Mouse (Mus musculus): ENCODE data around the gene Camta1. TPM values are rescaled to one million over a fixed set of nuclear protein-coding genes. Genes with fewer than 3 reads are reported as not detected.

Gene Camta1
- polyA plus RNA-seq, 1 experiment from 2014 or later = 206 TPM

DNA sequence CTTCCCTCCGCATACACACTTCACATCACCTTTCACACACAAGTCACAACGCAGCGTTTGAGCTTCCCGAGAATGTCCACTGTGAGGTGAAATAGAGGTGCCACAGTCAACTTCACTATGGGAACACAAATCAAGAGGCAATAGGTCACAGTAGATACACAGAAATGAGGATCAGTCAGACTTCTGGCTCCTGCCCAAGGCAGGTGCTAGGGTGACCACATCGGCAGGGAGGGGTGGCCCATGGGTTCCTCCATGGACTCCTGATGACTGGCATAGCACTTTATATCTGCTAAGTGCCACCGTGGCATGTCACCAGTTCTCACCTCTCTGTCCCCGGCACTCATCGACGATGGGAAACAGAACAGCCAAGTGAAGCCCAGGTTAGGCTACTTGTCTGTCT lies 863.0 kb downstream of the Camta1 start:
- no peaks in the 10 kb centered on the region for H3K36me3 ChIP-seq (ENCODE audit: control insufficient read depth, insufficient read depth, low read length)
- H3K4me2 ChIP-seq (ENCODE audit: low read depth, low read length) = no peak overlapping the region
- H3K27me3 ChIP-seq (ENCODE audit: control insufficient read depth, insufficient read depth, low read length) = no peaks in the 10 kb centered on the region
- ATAC-seq (ENCODE audit: low read depth) = no peak
- no peaks in the 10 kb centered on the region for H3K4me1 ChIP-seq (ENCODE audit: control insufficient read depth, insufficient read depth, low read length)
- no peak overlapping the region for H3K9ac ChIP-seq (replicated peaks; ENCODE audit: low read depth, low read length)
- H3K4me3 ChIP-seq (ENCODE audit: low read depth, low read length) = no peak overlapping the region
- no peaks in the 10 kb centered on the region for H3K9me3 ChIP-seq (ENCODE audit: control insufficient read depth, low read length)
- no peak overlapping the region for H3K27ac ChIP-seq (ENCODE audit: low read depth, low read length)
- WGBS = 95% methylated on average over 9 of the region's 9 CpGs

DNA sequence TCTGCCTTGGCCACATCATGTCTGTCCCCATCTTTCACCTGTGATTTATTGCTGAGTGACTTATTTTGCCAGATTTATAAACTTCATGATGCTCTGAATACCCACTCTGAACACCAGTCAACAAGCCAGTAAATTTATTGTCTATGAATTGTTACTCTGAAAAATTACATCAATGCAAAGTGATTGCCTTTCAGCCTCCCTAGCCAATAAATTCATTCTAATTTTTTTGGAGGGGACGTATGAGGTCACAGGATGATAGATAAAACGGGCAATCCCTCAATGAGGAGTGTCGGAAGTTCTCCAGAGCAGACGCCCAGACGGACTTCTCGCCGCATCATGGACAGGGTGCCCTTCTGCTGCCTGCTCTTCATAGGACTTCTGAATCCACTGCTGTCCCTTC lies 864.9 kb downstream of the Camta1 start, which contains the start of gene Uts2:
TSS of gene Uts2 (plus strand) at position 301 of the 400 bp plus-strand sequence.
- H3K27me3 ChIP-seq (ENCODE audit: control insufficient read depth, insufficient read depth, low read length) = no peaks in the 10 kb centered on the region
- 90% methylated on average over 7 of the region's 7 CpGs for WGBS
- ATAC-seq (ENCODE audit: low read depth) = no peak

DNA sequence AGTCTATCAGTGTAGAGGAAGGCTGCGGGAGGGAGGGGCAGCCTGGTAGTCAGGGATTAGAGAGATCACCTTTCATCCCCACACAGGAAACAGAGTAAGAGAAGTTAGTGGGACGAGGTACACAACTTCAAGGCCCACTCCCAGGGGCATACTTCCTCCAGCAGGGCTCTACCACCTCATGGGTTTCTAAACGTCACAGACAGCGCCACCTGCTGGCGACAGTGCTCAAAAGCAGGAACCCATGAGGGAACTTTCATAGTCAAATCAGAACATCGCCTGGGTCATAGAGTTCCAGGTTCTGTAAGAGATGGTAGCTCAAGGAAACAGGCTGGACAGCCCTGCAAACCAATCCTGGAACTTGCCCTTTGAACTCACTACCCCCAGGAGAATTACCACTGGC lies 871.5 kb downstream of the Camta1 start:
- Histone ChIP-seq H3K4me1 (ENCODE audit: control insufficient read depth, insufficient read depth, low read length) (no peaks in the 10 kb centered on the region), H3K4me2 (ENCODE audit: low read depth, low read length) (no peak overlapping the region), H3K27ac (ENCODE audit: low read depth, low read length) (no peak overlapping the region), H3K9ac (replicated peaks; ENCODE audit: low read depth, low read length) (no peak overlapping the region), H3K9me3 (ENCODE audit: control insufficient read depth, low read length) (no peaks in the 10 kb centered on the region), H3K36me3 (ENCODE audit: control insufficient read depth, insufficient read depth, low read length) (no peaks in the 10 kb centered on the region), H3K4me3 (ENCODE audit: low read depth, low read length) (no peak overlapping the region), H3K27me3 (ENCODE audit: control insufficient read depth, insufficient read depth, low read length) (no peaks in the 10 kb centered on the region)
- no peak for ATAC-seq (ENCODE audit: low read depth)
- WGBS = 49% methylated on average over 6 of the region's 6 CpGs

More for the DNA sequence above, 864.9 kb downstream of the Camta1 start, which contains the start of gene Uts2:
- no peaks in the 10 kb centered on the region for H3K36me3 ChIP-seq (ENCODE audit: control insufficient read depth, insufficient read depth, low read length)
- H3K27ac ChIP-seq (ENCODE audit: low read depth, low read length) = no peak within 1 kb of the TSS
- H3K4me1 ChIP-seq (ENCODE audit: control insufficient read depth, insufficient read depth, low read length) = no peaks in the 10 kb centered on the region
- H3K4me2 ChIP-seq (ENCODE audit: low read depth, low read length) = no peak within 1 kb of the TSS
- H3K4me3 ChIP-seq (ENCODE audit: low read depth, low read length) = no peak within 1 kb of the TSS
- no peak within 1 kb of the TSS for H3K9ac ChIP-seq (replicated peaks; ENCODE audit: low read depth, low read length)
- no peaks in the 10 kb centered on the region for H3K9me3 ChIP-seq (ENCODE audit: control insufficient read depth, low read length)

DNA sequence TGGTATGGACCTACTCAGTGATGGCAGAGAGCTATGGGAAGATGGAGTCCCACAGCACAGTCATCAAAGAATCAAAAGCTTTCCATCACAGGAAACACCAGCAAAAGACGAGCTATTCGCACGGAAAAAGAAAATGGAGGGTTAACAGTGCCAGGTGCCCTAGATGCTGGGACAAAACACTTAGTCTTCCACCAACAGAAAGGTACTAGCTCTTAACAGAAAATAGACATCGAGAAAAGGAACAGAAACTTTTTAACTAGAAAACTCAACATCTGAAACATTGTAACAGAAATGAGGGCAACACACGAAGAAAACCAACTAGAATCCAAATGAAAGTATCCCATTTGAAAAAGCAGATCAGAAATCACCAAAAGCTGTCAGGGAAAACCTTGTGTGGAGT lies 881.5 kb downstream of the Camta1 start:
- no peaks in the 10 kb centered on the region for H3K27me3 ChIP-seq (ENCODE audit: control insufficient read depth, insufficient read depth, low read length)
- H3K4me1 ChIP-seq (ENCODE audit: control insufficient read depth, insufficient read depth, low read length) = no peaks in the 10 kb centered on the region
- H3K27ac ChIP-seq (ENCODE audit: low read depth, low read length) = no peak overlapping the region
- H3K9ac ChIP-seq (replicated peaks; ENCODE audit: low read depth, low read length) = no peak overlapping the region
- H3K9me3 ChIP-seq (ENCODE audit: control insufficient read depth, low read length) = no peaks in the 10 kb centered on the region
- 91% methylated on average over 5 of the region's 5 CpGs for WGBS
- no peak overlapping the region for H3K4me3 ChIP-seq (ENCODE audit: low read depth, low read length)
- H3K4me2 ChIP-seq (ENCODE audit: low read depth, low read length) = no peak overlapping the region
- no peaks in the 10 kb centered on the region for H3K36me3 ChIP-seq (ENCODE audit: control insufficient read depth, insufficient read depth, low read length)
- no peak for ATAC-seq (ENCODE audit: low read depth)

DNA sequence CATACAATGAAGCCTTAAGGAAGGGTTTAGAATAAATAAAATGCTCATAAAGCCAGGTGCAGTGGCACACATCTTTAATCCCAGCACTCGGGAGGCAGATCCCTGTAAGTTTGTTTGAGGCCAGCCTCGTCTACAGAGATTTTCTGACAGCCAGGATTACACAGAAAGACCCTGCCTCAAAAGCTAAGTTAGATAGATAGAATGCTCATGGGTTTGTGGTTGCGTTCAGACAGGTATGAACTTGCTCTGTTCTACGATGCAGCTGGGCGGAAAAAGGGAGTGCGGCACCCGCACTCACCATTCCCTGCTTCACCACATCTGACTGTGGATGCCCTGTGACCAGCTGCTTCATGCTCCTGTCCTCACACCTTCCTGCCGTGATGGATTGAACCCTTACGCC lies 882.2 kb downstream of the Camta1 start:
- Histone ChIP-seq H3K4me2 (ENCODE audit: low read depth, low read length) (no peak overlapping the region), H3K9ac (replicated peaks; ENCODE audit: low read depth, low read length) (no peak overlapping the region), H3K4me1 (ENCODE audit: control insufficient read depth, insufficient read depth, low read length) (no peaks in the 10 kb centered on the region), H3K27ac (ENCODE audit: low read depth, low read length) (no peak overlapping the region), H3K36me3 (ENCODE audit: control insufficient read depth, insufficient read depth, low read length) (no peaks in the 10 kb centered on the region), H3K27me3 (ENCODE audit: control insufficient read depth, insufficient read depth, low read length) (no peaks in the 10 kb centered on the region), H3K4me3 (ENCODE audit: low read depth, low read length) (no peak overlapping the region), H3K9me3 (ENCODE audit: control insufficient read depth, low read length) (no peaks in the 10 kb centered on the region)
- ATAC-seq (ENCODE audit: low read depth) = no peak
- whole genome bisulfite sequencing = 88% methylated on average over 9 of the region's 9 CpGs

DNA sequence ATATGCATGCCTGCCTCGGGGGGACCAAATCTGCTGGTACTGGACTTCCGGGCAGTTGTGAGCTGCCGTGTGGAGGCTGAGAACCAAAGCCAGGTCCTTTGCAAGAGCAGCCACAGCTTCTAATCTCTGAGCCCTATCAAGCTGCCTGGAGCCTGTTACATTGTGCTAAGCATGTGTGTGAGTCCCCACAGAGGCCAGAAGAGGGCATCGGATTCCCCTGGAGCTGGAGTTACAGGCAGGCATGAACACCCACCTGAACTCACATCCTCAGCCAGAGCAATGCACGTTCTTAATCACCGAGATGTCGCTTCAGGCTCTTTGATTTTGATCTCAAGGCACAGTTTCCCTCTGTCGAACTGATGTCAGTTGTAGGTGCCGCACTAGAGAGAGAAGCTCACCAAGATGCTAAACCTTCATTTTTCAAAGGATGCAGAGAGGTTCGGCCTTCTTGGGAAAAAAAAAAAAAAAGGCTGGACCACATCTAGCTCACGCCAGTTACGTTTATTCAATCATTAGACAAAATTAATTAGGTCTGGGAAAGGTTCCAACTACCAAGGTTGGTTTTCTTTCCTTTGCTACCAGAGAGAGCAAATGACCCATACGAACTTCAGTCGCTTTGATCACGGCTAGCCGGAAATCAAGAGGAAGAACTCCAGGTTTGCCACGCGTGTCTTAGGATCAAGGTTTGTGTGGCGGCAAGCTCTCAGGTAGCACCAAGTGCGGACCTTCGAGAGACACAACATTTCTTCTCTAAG lies 883.3 kb downstream of the Camta1 start:
- Histone ChIP-seq H3K9ac (replicated peaks; ENCODE audit: low read depth, low read length) (no peak overlapping the region), H3K27ac (ENCODE audit: low read depth, low read length) (no peak overlapping the region), H3K9me3 (ENCODE audit: control insufficient read depth, low read length) (no peaks in the 10 kb centered on the region), H3K36me3 (ENCODE audit: control insufficient read depth, insufficient read depth, low read length) (no peaks in the 10 kb centered on the region), H3K4me1 (ENCODE audit: control insufficient read depth, insufficient read depth, low read length) (no peaks in the 10 kb centered on the region), H3K27me3 (ENCODE audit: control insufficient read depth, insufficient read depth, low read length) (no peaks in the 10 kb centered on the region), H3K4me2 (ENCODE audit: low read depth, low read length) (no peak overlapping the region), H3K4me3 (ENCODE audit: low read depth, low read length) (no peak overlapping the region)
- no peak for ATAC-seq (ENCODE audit: low read depth)
- 88% methylated on average over 21 of the region's 21 CpGs for WGBS

DNA sequence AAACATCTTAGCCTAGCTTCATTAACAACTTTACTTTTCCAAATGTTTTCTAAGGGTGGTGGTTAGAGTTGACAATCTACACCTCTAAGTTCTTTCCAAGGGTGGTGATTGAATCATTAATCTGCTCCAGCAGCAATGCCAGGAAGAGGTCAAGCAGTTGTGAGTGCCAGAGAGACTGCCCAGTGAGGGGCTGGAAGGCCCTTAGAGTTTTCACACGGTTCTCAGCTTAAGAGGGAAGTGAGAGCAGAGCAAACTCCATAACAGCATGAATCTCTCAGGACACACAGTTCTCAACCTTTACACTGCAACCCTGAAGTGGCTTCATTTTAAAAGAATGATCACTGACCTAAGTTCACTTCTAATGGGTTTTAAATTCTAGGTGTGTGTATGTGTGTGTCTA lies 886.5 kb downstream of the Camta1 start:
- Histone ChIP-seq H3K9ac (replicated peaks; ENCODE audit: low read depth, low read length) (no peak overlapping the region), H3K9me3 (ENCODE audit: control insufficient read depth, low read length) (no peaks in the 10 kb centered on the region), H3K4me3 (ENCODE audit: low read depth, low read length) (no peak overlapping the region), H3K4me2 (ENCODE audit: low read depth, low read length) (no peak overlapping the region), H3K4me1 (ENCODE audit: control insufficient read depth, insufficient read depth, low read length) (no peaks in the 10 kb centered on the region), H3K27ac (ENCODE audit: low read depth, low read length) (no peak overlapping the region), H3K36me3 (ENCODE audit: control insufficient read depth, insufficient read depth, low read length) (no peaks in the 10 kb centered on the region), H3K27me3 (ENCODE audit: control insufficient read depth, insufficient read depth, low read length) (no peaks in the 10 kb centered on the region)
- ATAC-seq (ENCODE audit: low read depth) = no peak
- 32% methylated on average over 1 of the region's 1 CpGs for WGBS

DNA sequence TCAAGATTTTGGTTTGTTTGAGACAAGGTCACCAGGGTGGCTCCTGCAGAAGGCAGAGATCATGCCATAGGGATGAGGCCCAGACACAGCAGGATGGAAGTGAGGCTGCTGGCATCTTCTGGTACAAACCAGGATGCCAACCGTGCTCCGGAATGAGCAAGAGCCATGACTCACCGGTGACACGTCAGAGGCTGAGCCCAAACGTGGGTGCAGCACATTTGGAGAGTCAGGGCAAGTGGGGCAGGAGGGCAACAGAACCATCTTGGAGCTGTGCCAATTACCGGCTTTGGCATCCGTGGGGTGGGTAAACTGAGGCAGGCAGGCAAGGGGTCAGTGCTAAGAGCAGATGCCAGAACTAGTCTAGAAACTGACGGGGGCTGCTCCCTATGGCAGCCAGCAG lies 888.4 kb downstream of the Camta1 start:
- ATAC-seq (ENCODE audit: low read depth) = no peak
- Histone ChIP-seq H3K27ac (ENCODE audit: low read depth, low read length) (no peak overlapping the region), H3K9me3 (ENCODE audit: control insufficient read depth, low read length) (no peaks in the 10 kb centered on the region), H3K4me1 (ENCODE audit: control insufficient read depth, insufficient read depth, low read length) (no peaks in the 10 kb centered on the region), H3K9ac (replicated peaks; ENCODE audit: low read depth, low read length) (no peak overlapping the region), H3K4me2 (ENCODE audit: low read depth, low read length) (no peak overlapping the region), H3K36me3 (ENCODE audit: control insufficient read depth, insufficient read depth, low read length) (no peaks in the 10 kb centered on the region), H3K4me3 (ENCODE audit: low read depth, low read length) (no peak overlapping the region), H3K27me3 (ENCODE audit: control insufficient read depth, insufficient read depth, low read length) (no peaks in the 10 kb centered on the region)
- 84% methylated on average over 8 of the region's 8 CpGs for WGBS

DNA sequence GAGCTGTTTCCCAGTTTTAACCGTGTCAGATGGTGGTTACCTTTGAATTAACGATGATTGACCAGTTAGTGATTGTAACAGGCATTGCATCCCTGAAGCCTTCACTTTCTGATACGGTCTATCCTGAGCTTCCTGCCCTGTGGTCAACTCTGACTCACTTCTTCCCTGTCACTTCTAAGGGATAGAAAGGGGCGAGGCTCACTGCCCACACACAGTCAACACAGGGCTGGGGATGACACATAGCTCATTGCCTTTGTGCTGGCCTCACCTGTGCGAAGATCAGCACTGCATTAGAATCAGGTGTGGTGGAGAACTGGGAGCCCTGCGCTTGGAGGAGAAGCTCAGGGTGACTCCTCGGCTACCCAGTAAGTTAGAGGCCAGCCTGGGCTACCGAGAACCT lies 892.7 kb downstream of the Camta1 start:
- Histone ChIP-seq H3K4me3 (ENCODE audit: low read depth, low read length) (no peak overlapping the region), H3K36me3 (ENCODE audit: control insufficient read depth, insufficient read depth, low read length) (no peaks in the 10 kb centered on the region), H3K27ac (ENCODE audit: low read depth, low read length) (no peak overlapping the region), H3K27me3 (ENCODE audit: control insufficient read depth, insufficient read depth, low read length) (no peaks in the 10 kb centered on the region), H3K9me3 (ENCODE audit: control insufficient read depth, low read length) (no peaks in the 10 kb centered on the region), H3K4me1 (ENCODE audit: control insufficient read depth, insufficient read depth, low read length) (no peaks in the 10 kb centered on the region), H3K4me2 (ENCODE audit: low read depth, low read length) (no peak overlapping the region), H3K9ac (replicated peaks; ENCODE audit: low read depth, low read length) (no peak overlapping the region)
- WGBS = 86% methylated on average over 8 of the region's 8 CpGs
- ATAC-seq (ENCODE audit: low read depth) = no peak
